In genomic region chr14:44981490-44981889, GRCm38 (mm10) we compare ENCODE assay signal across 9 mouse cellular contexts. TPM values are rescaled to one million over a fixed set of nuclear protein-coding genes. Genes with fewer than 3 reads are reported as not detected.
DNase-seq lines count a peak whose midpoint lies in the region; ATAC-seq lines count a peak whose summit lies in the region.
"Had no signal": no experiment of that assay in that cellular context is flagged by ENCODE, and none has a peak within 500 bp of the region (broad histone marks: within the 10 kb centered on the region; RNA-seq: fewer than 3 reads in every experiment).

No protein-coding gene starts in this region.

- no peaks in the 10 kb centered on the region for H3K36me3 ChIP-seq in heart, embryonic 11.5 days (ENCODE audit: control insufficient read depth, insufficient read depth, low read length)
- H3K36me3 ChIP-seq: limb, embryonic 12.5 days had no signal

- no peaks in the 10 kb centered on the region for H3K4me1 ChIP-seq in heart, embryonic 11.5 days (ENCODE audit: control insufficient read depth, insufficient read depth, low read length)
- H3K4me1 ChIP-seq: limb, embryonic 12.5 days had no signal

- ATAC-seq in heart, embryonic 11.5 days (replicated peaks; ENCODE audit: insufficient number of reproducible peaks, low FRiP score, low TSS enrichment), result no peak

- no peaks in the 10 kb centered on the region for H3K9me3 ChIP-seq in heart, embryonic 11.5 days (replicated peaks; ENCODE audit: control insufficient read depth, low read length)
- H3K9me3 ChIP-seq: limb, embryonic 12.5 days had no signal

- no peak overlapping the region for H3K4me3 ChIP-seq in heart, embryonic 11.5 days (ENCODE audit: low read depth, low read length)
- H3K4me3 ChIP-seq: limb, embryonic 12.5 days had no signal

- no peaks in the 10 kb centered on the region for H3K27me3 ChIP-seq in heart, embryonic 11.5 days (ENCODE audit: control insufficient read depth, insufficient read depth, low read length)
- H3K27me3 ChIP-seq: limb, embryonic 12.5 days had no signal

- intact Hi-C loops in heart, postnatal 10 days (cut with DNase I), result loop anchor here (1.0 to 10.0 kb wide), 3 partner anchors 76 to 793 kb away; no protein-coding TSS in a partner anchor

- no peak overlapping the region for H3K4me2 ChIP-seq in heart, embryonic 11.5 days
- H3K4me2 ChIP-seq: limb, embryonic 12.5 days had no signal

- peak; percentile 66 to 79 for DNase-seq in heart, postnatal 10 days
- DNase-seq in spleen, postnatal 36 days (ENCODE audit: low spot score in 2 of 2), result peak; percentile 13 to 34
- DNase-seq in spleen, adult 12 weeks (ENCODE audit: low spot score), result no peak
- DNase-seq in embryo, embryonic 10 days (ENCODE audit: low spot score), result peak; percentile 37
- DNase-seq in layer of hippocampus, adult 9-11 months, result peak; percentile 17
- peak; percentile 9 for DNase-seq in retina, postnatal 7 days (ENCODE audit: low read depth, low spot score)
- no peak for DNase-seq in c-Kit-positive CD71-positive TER-119-positive erythroid progenitor cells, embryonic 14.5 days (ENCODE audit: low spot score)

- 7% methylated on average over 4 of the region's 4 CpGs for WGBS in heart, embryonic 11.5 days (ENCODE audit: insufficient replicate concordance)

- H3K9ac ChIP-seq in heart, embryonic 11.5 days (ENCODE audit: low read depth, low read length), result no peak overlapping the region
- H3K9ac ChIP-seq: limb, embryonic 12.5 days had no signal

- no peak overlapping the region for H3K27ac ChIP-seq in heart, embryonic 11.5 days (ENCODE audit: low read depth, low read length)
- H3K27ac ChIP-seq: limb, embryonic 12.5 days had no signal

RNA-seq across cellular contexts. Expression of gene Ptger2, which starts 6.5 kb away (rescaled TPM):
- under 1 TPM; 0.25 to 0.45 TPM for total RNA-seq in heart, postnatal 10 days (2021)
- polyA plus RNA-seq in heart, embryonic 11.5 days (2014; fragmentation: Nextera tagmentation; extraction: Ambion mirVana), result not detected in 2 replicates

Comparison
In these comparisons a context has a peak if more than half of its experiments do, and no peak if none do; other contexts are left out.
1. DNase-seq: peak in heart, postnatal 10 days (2 of 2), spleen, postnatal 36 days (2 of 2), embryo, embryonic 10 days (single experiment), layer of hippocampus, adult 9-11 months (single experiment) and retina, postnatal 7 days (single experiment); none in spleen, adult 12 weeks (single experiment) and c-Kit-positive CD71-positive TER-119-positive erythroid progenitor cells, embryonic 14.5 days (single experiment).